Mouse (Mus musculus): Measurements from ENCODE around the gene Zfp36l2. TPM values are rescaled to one million over a fixed set of nuclear protein-coding genes. Genes with fewer than 3 reads are reported as not detected.

Gene Zfp36l2
- polyA plus RNA-seq, 1 experiment from 2014 or later = 25.5 TPM

- no peaks in the 10 kb centered on the region for H3K36me3 ChIP-seq (ENCODE audit: control insufficient read depth, insufficient read depth, low read length)
- no peak overlapping the region for H3K4me2 ChIP-seq (ENCODE audit: low read depth, low read length)
- peaks cover 19% of the 10 kb centered on the region for H3K4me1 ChIP-seq (ENCODE audit: control insufficient read depth, insufficient read depth, low read length)
- no peak for DNase-seq (ENCODE audit: low spot score)
- H3K4me3 ChIP-seq (ENCODE audit: low read depth, low read length) = no peak overlapping the region
- 82% methylated on average over 7 of the region's 7 CpGs for WGBS
- H3K9me3 ChIP-seq (ENCODE audit: control insufficient read depth, low read length) = peaks cover 6% of the 10 kb centered on the region; the same call in 1 of the 2 replicates
- no peak overlapping the region for H3K27ac ChIP-seq (replicated peaks; ENCODE audit: low read depth, low read length)
- no peak for ATAC-seq (ENCODE audit: low read depth)
- no peak overlapping the region for H3K9ac ChIP-seq (ENCODE audit: low read depth, low read length)
- H3K27me3 ChIP-seq (replicated peaks; ENCODE audit: control insufficient read depth, insufficient read depth, low read length) = no peaks in the 10 kb centered on the region
Observed at GRCm38 (mm10) chr17:84176446-84176845, 11.3 kb downstream of the Zfp36l2 start.

GRCm38 (mm10) chr17:84175196-84175595 lies 12.6 kb downstream of the Zfp36l2 start:
- Histone ChIP-seq H3K36me3 (ENCODE audit: control insufficient read depth, insufficient read depth, low read length) (no peaks in the 10 kb centered on the region), H3K9ac (ENCODE audit: low read depth, low read length) (no peak overlapping the region), H3K4me1 (ENCODE audit: control insufficient read depth, insufficient read depth, low read length) (peaks cover 6% of the 10 kb centered on the region; the same call in 1 of the 2 replicates), H3K27me3 (replicated peaks; ENCODE audit: control insufficient read depth, insufficient read depth, low read length) (no peaks in the 10 kb centered on the region), H3K4me3 (ENCODE audit: low read depth, low read length) (no peak overlapping the region), H3K27ac (replicated peaks; ENCODE audit: low read depth, low read length) (no peak overlapping the region), H3K9me3 (ENCODE audit: control insufficient read depth, low read length) (peaks cover 6% of the 10 kb centered on the region; the same call in 1 of the 2 replicates), H3K4me2 (ENCODE audit: low read depth, low read length) (no peak overlapping the region)
- ATAC-seq (ENCODE audit: low read depth) (no peak), DNase-seq (ENCODE audit: low spot score) (no peak)
- 96% methylated on average over 17 of the region's 17 CpGs for WGBS

GRCm38 (mm10) chr17:84167377-84167776 lies 20.4 kb downstream of the Zfp36l2 start:
- ATAC-seq (ENCODE audit: low read depth) (no peak), DNase-seq (ENCODE audit: low spot score) (no peak)
- Histone ChIP-seq H3K9ac (ENCODE audit: low read depth, low read length) (no peak overlapping the region), H3K27me3 (replicated peaks; ENCODE audit: control insufficient read depth, insufficient read depth, low read length) (no peaks in the 10 kb centered on the region), H3K9me3 (ENCODE audit: control insufficient read depth, low read length) (no peaks in the 10 kb centered on the region), H3K36me3 (ENCODE audit: control insufficient read depth, insufficient read depth, low read length) (no peaks in the 10 kb centered on the region), H3K4me3 (ENCODE audit: low read depth, low read length) (no peak overlapping the region), H3K4me1 (ENCODE audit: control insufficient read depth, insufficient read depth, low read length) (0 out of 2 replicates have a peak, but pooled peaks cover 2% of the 10 kb centered on the region), H3K27ac (replicated peaks; ENCODE audit: low read depth, low read length) (no peak overlapping the region), H3K4me2 (ENCODE audit: low read depth, low read length) (no peak overlapping the region)
- WGBS = 84% methylated on average over 4 of the region's 4 CpGs

- H3K4me3 ChIP-seq (ENCODE audit: low read depth, low read length) = no peak overlapping the region
- no peak overlapping the region for H3K27ac ChIP-seq (replicated peaks; ENCODE audit: low read depth, low read length)
- 77% methylated on average over 9 of the region's 9 CpGs for WGBS
- DNase-seq (ENCODE audit: low spot score) (no peak), ATAC-seq (ENCODE audit: low read depth) (no peak)
- H3K9ac ChIP-seq (ENCODE audit: low read depth, low read length) = no peak overlapping the region
- H3K4me1 ChIP-seq (ENCODE audit: control insufficient read depth, insufficient read depth, low read length) = peaks cover 13% of the 10 kb centered on the region
- no peak overlapping the region for H3K4me2 ChIP-seq (ENCODE audit: low read depth, low read length)
- H3K27me3 ChIP-seq (replicated peaks; ENCODE audit: control insufficient read depth, insufficient read depth, low read length) = no peaks in the 10 kb centered on the region
- no peaks in the 10 kb centered on the region for H3K36me3 ChIP-seq (ENCODE audit: control insufficient read depth, insufficient read depth, low read length)
- H3K9me3 ChIP-seq (ENCODE audit: control insufficient read depth, low read length) = no peaks in the 10 kb centered on the region
Observed at GRCm38 (mm10) chr17:84166135-84166860, 21.4 kb downstream of the Zfp36l2 start.

GRCm38 (mm10) chr17:84165735-84166134 lies 22.0 kb downstream of the Zfp36l2 start:
- ATAC-seq (ENCODE audit: low read depth) = no peak
- WGBS = 78% methylated on average over 3 of the region's 3 CpGs

GRCm38 (mm10) chr17:84164146-84164545 lies 23.6 kb downstream of the Zfp36l2 start:
- H3K36me3 ChIP-seq (ENCODE audit: control insufficient read depth, insufficient read depth, low read length) = no peaks in the 10 kb centered on the region
- 82% methylated on average over 8 of the region's 8 CpGs for WGBS
- no peak overlapping the region for H3K27ac ChIP-seq (replicated peaks; ENCODE audit: low read depth, low read length)
- ATAC-seq (ENCODE audit: low read depth) (no peak), DNase-seq (ENCODE audit: low spot score) (no peak)
- H3K4me3 ChIP-seq (ENCODE audit: low read depth, low read length) = no peak overlapping the region
- H3K4me2 ChIP-seq (ENCODE audit: low read depth, low read length) = no peak overlapping the region
- peaks cover 19% of the 10 kb centered on the region for H3K4me1 ChIP-seq (ENCODE audit: control insufficient read depth, insufficient read depth, low read length)
- H3K9ac ChIP-seq (ENCODE audit: low read depth, low read length) = no peak overlapping the region
- H3K9me3 ChIP-seq (ENCODE audit: control insufficient read depth, low read length) = no peaks in the 10 kb centered on the region
- no peaks in the 10 kb centered on the region for H3K27me3 ChIP-seq (replicated peaks; ENCODE audit: control insufficient read depth, insufficient read depth, low read length)

More at GRCm38 (mm10) chr17:84165735-84166134, 22.0 kb downstream of the Zfp36l2 start:
- Histone ChIP-seq H3K9ac (ENCODE audit: low read depth, low read length) (no peak overlapping the region), H3K36me3 (ENCODE audit: control insufficient read depth, insufficient read depth, low read length) (no peaks in the 10 kb centered on the region), H3K27ac (replicated peaks; ENCODE audit: low read depth, low read length) (no peak overlapping the region), H3K27me3 (replicated peaks; ENCODE audit: control insufficient read depth, insufficient read depth, low read length) (no peaks in the 10 kb centered on the region), H3K4me2 (ENCODE audit: low read depth, low read length) (no peak overlapping the region), H3K9me3 (ENCODE audit: control insufficient read depth, low read length) (no peaks in the 10 kb centered on the region), H3K4me3 (ENCODE audit: low read depth, low read length) (no peak overlapping the region), H3K4me1 (ENCODE audit: control insufficient read depth, insufficient read depth, low read length) (peaks cover 19% of the 10 kb centered on the region)
- DNase-seq (ENCODE audit: low spot score) = no peak

GRCm38 (mm10) chr17:84163066-84163785 lies 24.5 kb downstream of the Zfp36l2 start:
- Histone ChIP-seq H3K4me2 (ENCODE audit: low read depth, low read length) (no peak overlapping the region), H3K27ac (replicated peaks; ENCODE audit: low read depth, low read length) (no peak overlapping the region; the same call in 1 of the 2 replicates)
- WGBS = 66% methylated on average over 12 of the region's 12 CpGs

GRCm38 (mm10) chr17:84162211-84162760 lies 25.5 kb downstream of the Zfp36l2 start:
- Histone ChIP-seq H3K9ac (ENCODE audit: low read depth, low read length) (no peak overlapping the region), H3K4me2 (ENCODE audit: low read depth, low read length) (no peak overlapping the region), H3K4me3 (ENCODE audit: low read depth, low read length) (no peak overlapping the region), H3K27me3 (replicated peaks; ENCODE audit: control insufficient read depth, insufficient read depth, low read length) (no peaks in the 10 kb centered on the region), H3K4me1 (ENCODE audit: control insufficient read depth, insufficient read depth, low read length) (peaks cover 26% of the 10 kb centered on the region), H3K27ac (replicated peaks; ENCODE audit: low read depth, low read length) (peak overlapping the region; percentile 19; the same call in 1 of the 2 replicates), H3K36me3 (ENCODE audit: control insufficient read depth, insufficient read depth, low read length) (no peaks in the 10 kb centered on the region), H3K9me3 (ENCODE audit: control insufficient read depth, low read length) (no peaks in the 10 kb centered on the region)
- WGBS = 62% methylated on average over 8 of the region's 8 CpGs
- ATAC-seq (ENCODE audit: low read depth) (no peak), DNase-seq (ENCODE audit: low spot score) (peak; percentile 56)

More at GRCm38 (mm10) chr17:84163066-84163785, 24.5 kb downstream of the Zfp36l2 start:
- Histone ChIP-seq H3K9ac (ENCODE audit: low read depth, low read length) (no peak overlapping the region), H3K4me3 (ENCODE audit: low read depth, low read length) (no peak overlapping the region), H3K27me3 (replicated peaks; ENCODE audit: control insufficient read depth, insufficient read depth, low read length) (no peaks in the 10 kb centered on the region), H3K4me1 (ENCODE audit: control insufficient read depth, insufficient read depth, low read length) (peaks cover 19% of the 10 kb centered on the region), H3K9me3 (ENCODE audit: control insufficient read depth, low read length) (no peaks in the 10 kb centered on the region), H3K36me3 (ENCODE audit: control insufficient read depth, insufficient read depth, low read length) (no peaks in the 10 kb centered on the region)
- DNase-seq (ENCODE audit: low spot score) = no peak
- no peak for ATAC-seq (ENCODE audit: low read depth)
